Mouse (Mus musculus): ENCODE data around the gene Mecom. TPM values are rescaled to one million over a fixed set of nuclear protein-coding genes. Genes with fewer than 3 reads are reported as not detected.

Gene Mecom
- polyA plus RNA-seq (2015; fragmentation: Nextera tagmentation; extraction: Ambion mirVana): 9.6 and 12.1 TPM in 2 replicates

DNA sequence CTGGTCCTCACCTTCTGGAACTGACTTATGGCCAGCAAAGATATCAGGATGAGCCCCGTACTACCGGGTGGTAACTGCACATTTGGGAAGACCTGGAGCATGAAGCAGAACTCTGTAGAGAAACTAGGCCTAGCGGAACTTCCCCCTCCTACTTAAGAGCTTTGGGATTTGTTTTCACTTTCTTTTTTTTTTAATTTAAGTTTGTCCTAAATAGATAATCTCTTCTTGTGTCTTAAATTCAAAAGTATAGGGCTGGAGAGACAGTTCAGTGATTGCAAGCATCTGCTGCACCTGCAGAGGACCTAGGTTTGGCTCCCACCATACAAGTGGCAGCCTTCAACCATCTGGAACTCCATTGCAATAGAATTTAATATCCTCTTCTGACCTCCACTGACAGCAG lies at the start of gene Mecom:
Gene Mecom, minus strand, starts transcription at position 101 of the 400 bp plus-strand sequence.

Other genes with a start within 250 kb of the Mecom start
- gene Actrt3, start 51.9 kb upstream of the Mecom start, polyA plus RNA-seq (2015; fragmentation: Nextera tagmentation; extraction: Ambion mirVana): not detected in 2 replicates
- 15.3 and 20.3 TPM in 2 replicates for gene Mynn, start 54.1 kb upstream of the Mecom start, polyA plus RNA-seq (2015; fragmentation: Nextera tagmentation; extraction: Ambion mirVana)
- gene Lrriq4, start 96.5 kb upstream of the Mecom start, polyA plus RNA-seq (2015; fragmentation: Nextera tagmentation; extraction: Ambion mirVana): 0.35 TPM in 1 of 2 replicates, not detected in the other
- 0.81 and 2.4 TPM in 2 replicates for gene Lrrc34, start 99.9 kb upstream of the Mecom start, polyA plus RNA-seq (2015; fragmentation: Nextera tagmentation; extraction: Ambion mirVana)
- gene Lrrc31, start 151.8 kb upstream of the Mecom start, polyA plus RNA-seq (2015; fragmentation: Nextera tagmentation; extraction: Ambion mirVana): 0.26 and 0.28 TPM in 2 replicates
- gene Samd7, start 198.3 kb upstream of the Mecom start, polyA plus RNA-seq (2015; fragmentation: Nextera tagmentation; extraction: Ambion mirVana): not detected in 2 replicates
- 112 and 151 TPM in 2 replicates for gene Sec62, start 244.9 kb upstream of the Mecom start, polyA plus RNA-seq (2015; fragmentation: Nextera tagmentation; extraction: Ambion mirVana)